Mouse (Mus musculus): ENCODE data around the gene Paxbp1. TPM values are rescaled to one million over a fixed set of nuclear protein-coding genes. Genes with fewer than 3 reads are reported as not detected.

Gene Paxbp1
- polyA plus RNA-seq, 1 experiment from 2014 or later = 10.9 TPM

DNA sequence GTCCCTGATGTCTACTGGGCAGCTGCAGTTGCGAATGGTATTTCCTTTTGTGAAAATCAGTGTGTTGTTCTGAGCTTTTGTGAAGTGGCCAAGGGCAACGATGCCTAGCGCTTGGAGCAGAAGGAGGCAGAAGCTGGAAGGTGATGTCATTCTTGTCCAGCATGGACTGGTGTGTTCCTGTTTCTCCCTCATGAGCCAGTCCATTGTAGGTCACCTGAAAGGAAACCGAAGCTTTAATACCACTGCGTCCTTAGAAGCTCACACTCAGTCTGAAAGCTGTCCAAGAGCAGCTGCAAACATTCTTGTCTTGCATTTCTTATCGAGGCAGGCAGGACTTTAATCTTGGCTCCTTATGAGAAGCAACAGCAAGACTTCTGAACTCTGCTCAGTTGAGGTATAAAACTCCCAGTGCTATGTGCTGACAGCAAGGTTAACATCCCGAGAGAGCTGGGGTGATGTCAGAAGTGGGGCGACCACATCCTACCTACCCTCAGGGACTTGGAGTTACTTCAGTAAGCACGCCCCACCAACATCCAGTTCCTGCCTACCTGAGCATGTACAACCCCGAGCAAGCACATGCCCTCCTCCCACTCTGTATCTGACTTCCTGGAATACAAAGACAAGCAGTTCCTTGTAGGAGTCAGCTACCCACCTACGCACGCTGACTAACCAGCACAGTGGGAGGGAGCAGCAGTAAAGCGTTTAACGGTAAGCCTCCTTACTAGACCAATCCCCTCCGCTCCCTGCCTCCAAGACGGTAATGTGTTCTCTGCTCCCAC, 11.9 kb upstream of the Paxbp1 start:
- H3K4me2 ChIP-seq (ENCODE audit: low read depth, low read length) = no peak overlapping the region
- no peaks in the 10 kb centered on the region for H3K36me3 ChIP-seq (replicated peaks; ENCODE audit: insufficient read depth, low read length)
- DNase-seq (no peak), ATAC-seq (peak; percentile 35; the same call in 1 of the 2 replicates)
- H3K27me3 ChIP-seq (ENCODE audit: insufficient read depth, low read length) = 0 out of 2 replicates have a peak, but pooled peaks cover 2% of the 10 kb centered on the region
- no peaks in the 10 kb centered on the region for H3K9me3 ChIP-seq (ENCODE audit: low read length)
- 0 out of 2 replicates have a peak, but pooled peaks cover 5% of the 10 kb centered on the region for H3K4me1 ChIP-seq (ENCODE audit: insufficient read depth)
- no peak overlapping the region for H3K9ac ChIP-seq (replicated peaks)
- no peak overlapping the region for H3K4me3 ChIP-seq (ENCODE audit: low read depth, low read length)
- no peak overlapping the region for H3K27ac ChIP-seq (ENCODE audit: low read depth)
- no peak for TF ChIP-seq EP300 (IDR thresholded peaks at IDR 0.05; ENCODE audit: low read depth)
- TF ChIP-seq CTCF (IDR thresholded peaks at IDR 0.05; ENCODE audit: low read depth) = no peak
- WGBS (ENCODE audit: insufficient replicate concordance) = 51% methylated on average over 16 of the region's 16 CpGs

DNA sequence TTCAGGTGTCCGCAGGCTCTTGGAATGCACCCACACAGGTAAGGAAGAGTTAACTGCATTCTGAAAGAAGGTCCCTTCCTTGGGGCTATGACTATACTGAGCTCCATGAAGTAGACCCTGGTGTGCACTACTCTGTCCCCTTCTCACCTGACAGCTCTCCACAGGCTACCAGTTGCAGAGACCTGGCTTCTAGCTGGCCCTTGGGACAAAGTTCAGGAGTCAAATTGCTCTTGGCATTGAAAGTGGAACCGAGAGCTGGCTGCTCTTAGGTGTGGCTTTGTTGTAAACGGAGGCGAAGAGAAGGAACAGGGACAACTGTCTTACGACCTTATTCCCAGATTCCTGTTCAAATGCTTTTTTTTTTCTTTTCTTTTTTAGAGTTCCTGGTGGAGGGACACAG, 10.8 kb upstream of the Paxbp1 start:
- WGBS (ENCODE audit: insufficient replicate concordance) = 64% methylated on average over 5 of the region's 5 CpGs
- Histone ChIP-seq H3K27ac (ENCODE audit: low read depth) (no peak overlapping the region), H3K9me3 (ENCODE audit: low read length) (no peaks in the 10 kb centered on the region), H3K4me1 (ENCODE audit: insufficient read depth) (0 out of 2 replicates have a peak, but pooled peaks cover 5% of the 10 kb centered on the region), H3K36me3 (replicated peaks; ENCODE audit: insufficient read depth, low read length) (no peaks in the 10 kb centered on the region), H3K27me3 (ENCODE audit: insufficient read depth, low read length) (0 out of 2 replicates have a peak, but pooled peaks cover 2% of the 10 kb centered on the region), H3K4me2 (ENCODE audit: low read depth, low read length) (no peak overlapping the region), H3K4me3 (ENCODE audit: low read depth, low read length) (no peak overlapping the region), H3K9ac (replicated peaks) (no peak overlapping the region)
- no peak for TF ChIP-seq CTCF (IDR thresholded peaks at IDR 0.05; ENCODE audit: low read depth)
- TF ChIP-seq EP300 (IDR thresholded peaks at IDR 0.05; ENCODE audit: low read depth) = no peak
- DNase-seq (no peak), ATAC-seq (no peak)

DNA sequence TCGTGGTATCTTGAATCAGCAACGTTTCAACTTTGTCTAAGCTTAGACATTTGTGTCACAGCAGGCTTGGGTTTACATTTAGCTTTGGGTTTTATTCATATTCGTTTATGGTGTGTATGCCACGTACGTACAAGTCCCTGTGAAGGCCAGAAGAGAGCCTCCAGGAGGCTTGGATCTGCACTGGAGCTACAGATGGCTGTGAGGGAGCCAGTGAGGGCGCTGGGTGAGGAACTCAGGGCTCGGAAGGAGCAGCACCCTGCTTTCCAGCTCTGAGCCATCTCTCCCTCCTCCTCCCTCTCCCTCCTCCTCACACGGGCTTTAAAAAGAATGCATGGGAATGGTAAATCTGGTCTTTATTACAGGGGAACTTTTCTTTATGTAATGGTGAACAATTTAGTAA, 9.3 kb upstream of the Paxbp1 start:
- DNase-seq (no peak), ATAC-seq (no peak)
- Histone ChIP-seq H3K36me3 (replicated peaks; ENCODE audit: insufficient read depth, low read length) (no peaks in the 10 kb centered on the region), H3K4me1 (ENCODE audit: insufficient read depth) (0 out of 2 replicates have a peak, but pooled peaks cover 5% of the 10 kb centered on the region), H3K27ac (ENCODE audit: low read depth) (no peak overlapping the region), H3K4me2 (ENCODE audit: low read depth, low read length) (no peak overlapping the region), H3K9me3 (ENCODE audit: low read length) (no peaks in the 10 kb centered on the region), H3K27me3 (ENCODE audit: insufficient read depth, low read length) (0 out of 2 replicates have a peak, but pooled peaks cover 2% of the 10 kb centered on the region), H3K4me3 (ENCODE audit: low read depth, low read length) (no peak overlapping the region), H3K9ac (replicated peaks) (no peak overlapping the region)
- TF ChIP-seq EP300 (IDR thresholded peaks at IDR 0.05; ENCODE audit: low read depth) = no peak
- TF ChIP-seq CTCF (IDR thresholded peaks at IDR 0.05; ENCODE audit: low read depth) = no peak
- WGBS (ENCODE audit: insufficient replicate concordance) = 60% methylated on average over 8 of the region's 8 CpGs

DNA sequence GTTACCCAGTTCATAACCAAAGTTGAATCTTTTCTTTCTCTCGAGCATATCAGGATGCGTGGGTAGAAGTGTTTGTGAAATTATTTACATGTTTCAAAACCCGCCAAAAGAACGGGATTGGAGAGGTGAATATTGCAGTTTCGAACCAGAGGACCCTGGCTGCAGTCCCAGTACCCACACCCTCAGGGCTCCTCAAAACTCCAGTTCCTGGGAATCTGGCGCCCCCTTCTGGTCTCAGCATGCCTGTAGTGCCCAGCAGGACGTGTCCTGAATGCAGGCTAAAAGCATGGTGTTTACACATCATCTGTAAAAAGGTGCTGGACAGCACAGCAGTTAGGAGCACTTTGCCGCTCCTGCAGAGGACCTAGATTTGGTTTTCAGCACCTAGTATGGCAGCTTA, 1.2 kb upstream of the Paxbp1 start:
- TF ChIP-seq CTCF (IDR thresholded peaks at IDR 0.05; ENCODE audit: low read depth) (peak; percentile 74), EP300 (IDR thresholded peaks at IDR 0.05; ENCODE audit: low read depth) (no peak)
- DNase-seq = peak; percentile 66
- ATAC-seq = no peak
- WGBS (ENCODE audit: insufficient replicate concordance) = 64% methylated on average over 8 of the region's 8 CpGs
- no peak overlapping the region for H3K4me3 ChIP-seq (ENCODE audit: low read depth, low read length)
- H3K4me1 ChIP-seq (ENCODE audit: insufficient read depth) = peaks cover 16% of the 10 kb centered on the region
- H3K27me3 ChIP-seq (ENCODE audit: insufficient read depth, low read length) = no peaks in the 10 kb centered on the region
- no peaks in the 10 kb centered on the region for H3K9me3 ChIP-seq (ENCODE audit: low read length)
- H3K9ac ChIP-seq (replicated peaks) = no peak overlapping the region
- peak overlapping the region; percentile 82 for H3K4me2 ChIP-seq (ENCODE audit: low read depth, low read length)
- H3K36me3 ChIP-seq (replicated peaks; ENCODE audit: insufficient read depth, low read length) = peaks cover 5% of the 10 kb centered on the region
- no peak overlapping the region for H3K27ac ChIP-seq (ENCODE audit: low read depth)

DNA sequence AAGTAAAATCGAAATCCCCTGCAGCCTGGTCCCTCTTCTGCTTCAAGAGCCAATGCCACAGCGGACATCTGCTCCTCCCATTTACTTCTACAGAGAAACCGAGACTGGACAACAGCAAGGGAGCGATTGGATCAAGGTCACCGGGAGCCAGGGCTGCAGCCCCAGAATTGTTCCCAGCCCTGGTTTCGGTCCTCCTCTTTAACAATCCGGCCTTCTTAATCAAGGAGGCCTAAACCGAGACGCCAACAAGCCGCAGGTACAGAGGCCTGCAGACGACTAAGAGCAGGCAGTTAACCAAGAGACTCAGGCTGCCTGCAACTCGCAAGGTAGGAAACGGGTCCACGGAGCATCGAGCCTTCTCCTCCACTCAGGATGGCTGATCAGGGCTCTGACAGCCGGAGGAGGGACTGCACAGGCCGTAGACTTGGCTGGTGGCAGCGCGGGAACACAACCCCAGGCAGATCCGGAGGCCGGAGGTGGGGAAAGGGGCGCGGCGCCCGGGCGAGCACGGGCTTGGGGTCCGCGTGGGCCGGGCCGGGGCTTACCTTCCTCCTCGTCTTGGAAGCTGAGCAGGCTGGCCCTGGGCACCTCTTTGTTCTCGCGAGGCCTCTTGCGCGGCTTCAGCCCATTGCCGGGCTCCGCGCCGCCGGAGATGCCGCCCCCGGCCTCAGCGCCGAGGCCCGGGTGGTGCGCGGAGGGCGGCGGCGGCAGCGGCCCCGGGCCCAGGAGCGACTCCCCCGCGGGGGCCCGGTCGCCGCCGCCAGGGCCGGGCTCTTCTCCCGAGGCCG, 688 bp downstream of the Paxbp1 start:
- no peaks in the 10 kb centered on the region for H3K9me3 ChIP-seq (ENCODE audit: low read length)
- peak overlapping the region; percentile 73 for H3K4me3 ChIP-seq (ENCODE audit: low read depth, low read length)
- peak overlapping the region; percentile 88 for H3K9ac ChIP-seq (replicated peaks)
- TF ChIP-seq CTCF (IDR thresholded peaks at IDR 0.05; ENCODE audit: low read depth) (no peak), EP300 (IDR thresholded peaks at IDR 0.05; ENCODE audit: low read depth) (no peak)
- WGBS (ENCODE audit: insufficient replicate concordance) = under 1% methylated on average over 37 of the region's 63 CpGs
- H3K27me3 ChIP-seq (ENCODE audit: insufficient read depth, low read length) = no peaks in the 10 kb centered on the region
- DNase-seq (peak; percentile 73), ATAC-seq (peak; percentile 72)
- peak overlapping the region; percentile 92 for H3K27ac ChIP-seq (ENCODE audit: low read depth)
- peak overlapping the region; percentile 82 for H3K4me2 ChIP-seq (ENCODE audit: low read depth, low read length)
- H3K36me3 ChIP-seq (replicated peaks; ENCODE audit: insufficient read depth, low read length) = peaks cover 15% of the 10 kb centered on the region
- peaks cover 18% of the 10 kb centered on the region for H3K4me1 ChIP-seq (ENCODE audit: insufficient read depth)

DNA sequence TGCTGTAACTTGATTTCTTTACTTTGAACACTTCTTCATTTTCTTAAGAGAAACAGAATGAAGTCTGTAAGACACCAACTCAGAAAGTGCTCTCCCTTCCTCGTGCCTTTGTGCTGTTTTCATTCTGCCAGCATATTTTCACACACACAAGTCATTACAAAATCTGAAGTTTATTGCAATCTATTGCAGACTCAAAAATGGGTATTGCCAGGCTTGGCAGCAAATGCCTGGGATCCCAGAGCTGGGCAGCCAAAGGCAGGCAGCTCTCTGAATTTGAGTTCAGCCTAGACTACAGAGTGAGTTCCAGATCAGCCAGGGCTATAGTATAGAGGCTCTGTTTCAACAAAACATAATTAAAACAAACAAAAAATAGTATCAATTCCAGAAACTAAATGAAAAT, 1.7 kb downstream of the Paxbp1 start:
- Histone ChIP-seq H3K4me1 (ENCODE audit: insufficient read depth) (peaks cover 20% of the 10 kb centered on the region), H3K27me3 (ENCODE audit: insufficient read depth, low read length) (no peaks in the 10 kb centered on the region), H3K9ac (replicated peaks) (0 out of 2 replicates have a peak overlapping the region, but pooled peaks have one; percentile 2), H3K27ac (ENCODE audit: low read depth) (no peak overlapping the region), H3K4me2 (ENCODE audit: low read depth, low read length) (peak overlapping the region; percentile 82), H3K9me3 (ENCODE audit: low read length) (no peaks in the 10 kb centered on the region), H3K36me3 (replicated peaks; ENCODE audit: insufficient read depth, low read length) (peaks cover 18% of the 10 kb centered on the region), H3K4me3 (ENCODE audit: low read depth, low read length) (peak overlapping the region; percentile 73)
- WGBS (ENCODE audit: insufficient replicate concordance) = 50% methylated on average over 1 of the region's 1 CpGs
- DNase-seq (no peak), ATAC-seq (no peak)
- no peak for TF ChIP-seq CTCF (IDR thresholded peaks at IDR 0.05; ENCODE audit: low read depth)
- no peak for TF ChIP-seq EP300 (IDR thresholded peaks at IDR 0.05; ENCODE audit: low read depth)

Data from liver, postnatal 0 days (tissue).